Mouse (Mus musculus) heart, postnatal 0 days (tissue): ENCODE results near the gene Gal3st4.

Source experiments
- CTCF ChIP-seq: IDR thresholded peaks from 2 replicates; pipeline ENCODE4 v1.5.1; 2016; ENCODE audit warnings: antibody characterized with exemption, control low read depth, low read depth
- EP300 ChIP-seq: IDR thresholded peaks from 2 replicates; pipeline ENCODE4 v1.6.1; 2016; ENCODE audit warnings: antibody characterized with exemption, low read depth

DNA sequence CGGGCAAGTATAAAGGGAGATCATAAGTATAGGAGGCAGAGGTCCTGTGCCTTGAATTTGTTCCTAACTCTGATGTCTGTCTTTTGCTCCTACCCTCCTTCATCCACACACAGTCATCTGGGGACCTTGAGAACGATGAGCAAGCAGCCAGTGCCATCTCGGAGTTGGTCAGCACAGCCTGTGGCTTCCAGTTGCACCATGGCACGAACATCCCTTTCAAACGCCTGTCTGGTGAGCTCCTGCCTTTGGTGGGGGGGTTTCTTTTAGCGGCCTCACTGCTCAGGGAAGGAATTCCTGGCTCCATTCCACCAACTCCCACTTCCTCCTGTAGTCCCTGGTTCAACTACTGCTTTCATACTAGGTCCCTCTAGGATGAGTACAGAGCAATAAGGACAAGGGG, 14.1 kb downstream of the Gal3st4 start:
- TF ChIP-seq CTCF = no peak
- no peak for TF ChIP-seq EP300
